8 mouse cellular contexts compared by ENCODE assay signal in the genomic region with DNA sequence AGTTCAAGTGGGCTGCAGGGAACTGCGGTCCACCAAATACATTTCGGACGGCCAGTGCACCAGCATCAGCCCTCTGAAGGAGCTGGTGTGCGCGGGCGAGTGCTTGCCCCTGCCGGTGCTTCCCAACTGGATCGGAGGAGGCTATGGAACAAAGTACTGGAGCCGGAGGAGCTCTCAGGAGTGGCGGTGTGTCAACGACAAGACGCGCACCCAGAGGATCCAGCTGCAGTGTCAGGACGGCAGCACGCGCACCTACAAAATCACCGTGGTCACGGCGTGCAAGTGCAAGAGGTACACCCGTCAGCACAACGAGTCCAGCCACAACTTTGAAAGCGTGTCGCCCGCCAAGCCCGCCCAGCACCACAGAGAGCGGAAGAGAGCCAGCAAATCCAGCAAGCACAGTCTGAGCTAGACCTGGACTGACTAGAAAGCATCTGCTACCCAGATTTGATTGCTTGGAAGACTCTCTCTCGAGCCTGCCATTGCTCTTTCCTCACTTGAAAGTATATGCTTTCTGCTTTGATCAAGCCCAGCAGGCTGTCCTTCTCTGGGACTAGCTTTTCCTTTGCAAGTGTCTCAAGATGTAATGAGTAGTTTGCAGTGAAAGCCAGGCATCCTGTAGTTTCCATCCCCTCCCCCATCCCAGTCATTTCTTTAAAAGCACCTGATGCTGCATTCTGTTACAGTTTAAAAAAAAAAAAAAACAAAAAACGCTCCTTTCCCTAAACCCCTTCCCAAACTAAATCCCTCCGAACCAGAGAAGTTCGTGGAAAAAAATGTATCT. TPM values are rescaled to one million over a fixed set of nuclear protein-coding genes. Genes with fewer than 3 reads are reported as not detected.
DNase-seq lines count a peak whose midpoint lies in the region; ATAC-seq and TF ChIP-seq lines count a peak whose summit lies in the region.

No protein-coding gene starts in this region.

- H3K27me3 ChIP-seq in liver, embryonic 12.5 days (replicated peaks): peaks cover 18% of the 10 kb centered on the region; the same call in 1 of the 2 replicates
- no peaks in the 10 kb centered on the region for H3K27me3 ChIP-seq in stomach, postnatal 0 days (ENCODE audit: control insufficient read depth, insufficient read depth, low read length)

- H3K4me1 ChIP-seq in liver, embryonic 12.5 days: no peaks in the 10 kb centered on the region; the same call in 1 of the 2 replicates
- H3K4me1 ChIP-seq in stomach, postnatal 0 days (replicated peaks; ENCODE audit: control insufficient read depth, insufficient read depth): no peaks in the 10 kb centered on the region

- TF ChIP-seq CTCF in gastrocnemius, adult 2 months (IDR thresholded peaks at IDR 0.05): no peak
- peak; percentile 7; the same call in 1 of the 2 replicates for TF ChIP-seq CTCF in stomach, postnatal 0 days (IDR thresholded peaks at IDR 0.05; ENCODE audit: low read depth)

- no peak for TF ChIP-seq EP300 in stomach, postnatal 0 days (optimal IDR thresholded peaks at IDR 0.05)

- 0 out of 2 replicates have a peak overlapping the region, but pooled peaks have one; percentile 3 for H3K27ac ChIP-seq in gastrocnemius, adult 2 months
- H3K27ac ChIP-seq in liver, embryonic 12.5 days: no peak overlapping the region
- no peak overlapping the region for H3K27ac ChIP-seq in stomach, postnatal 0 days (replicated peaks)

- DNase-seq in layer of hippocampus, postnatal 36 days: peak; percentile 24 to 41
- no peak for DNase-seq in layer of hippocampus, adult 11-12 months (ENCODE audit: low spot score)
- DNase-seq in cerebellum, adult 9-11 months: peak; percentile 2
- DNase-seq in gastrocnemius, adult 2 months: peak; percentile 32
- DNase-seq in induced T-regulatory cell, adult 2 months (ENCODE audit: low read depth): peak; percentile 31
- peak; percentile 1 to 38 for DNase-seq in natural killer cell, adult 2 months (ENCODE audit: low spot score in 2 of 2)
- DNase-seq in stomach, postnatal 0 days (ENCODE audit: low spot score): peak; percentile 71

- no peaks in the 10 kb centered on the region for H3K36me3 ChIP-seq in liver, embryonic 12.5 days
- H3K36me3 ChIP-seq in stomach, postnatal 0 days (ENCODE audit: control insufficient read depth, insufficient read depth, low read length): no peaks in the 10 kb centered on the region

- H3K9me3 ChIP-seq in liver, embryonic 12.5 days (replicated peaks): no peaks in the 10 kb centered on the region
- H3K9me3 ChIP-seq in stomach, postnatal 0 days (ENCODE audit: control insufficient read depth, low read length): no peaks in the 10 kb centered on the region

- peak overlapping the region; percentile 67 for H3K4me3 ChIP-seq in gastrocnemius, adult 2 months
- peak overlapping the region; percentile 41 for H3K4me3 ChIP-seq in liver, embryonic 12.5 days
- H3K4me3 ChIP-seq in stomach, postnatal 0 days (ENCODE audit: low read depth, low read length): peak overlapping the region; percentile 36

- 5% methylated on average over 30 of the region's 30 CpGs for WGBS in liver, embryonic 12.5 days (ENCODE audit: insufficient replicate concordance)
- WGBS in stomach, postnatal 0 days: 5% methylated on average over 30 of the region's 30 CpGs

- ATAC-seq in liver, embryonic 12.5 days: no peak
- peak; percentile 80 for ATAC-seq in stomach, postnatal 0 days (ENCODE audit: low FRiP score, low TSS enrichment)

- H3K4me2 ChIP-seq in liver, embryonic 12.5 days: peak overlapping the region; percentile 67
- H3K4me2 ChIP-seq in stomach, postnatal 0 days (replicated peaks; ENCODE audit: low read depth): peak overlapping the region; percentile 60

- intact Hi-C loops in gastrocnemius, adult 2 months (cut with DNase I): no loop called here

- no peak overlapping the region for H3K9ac ChIP-seq in liver, embryonic 12.5 days
- peak overlapping the region; percentile 19 for H3K9ac ChIP-seq in stomach, postnatal 0 days (ENCODE audit: low read length)

RNA-seq across cellular contexts. Expression of a gene that starts 3.3 kb away (rescaled TPM):
- 1 to 10 TPM; 2.6 to 5.1 TPM for total RNA-seq in layer of hippocampus, postnatal 36 days (2021)
- under 1 TPM; 0.13 to 0.20 TPM for total RNA-seq in gastrocnemius, adult 2 months (2021)
- polyA plus RNA-seq in liver, embryonic 12.5 days (2016; fragmentation: Nextera tagmentation; extraction: Ambion mirVana): 0.17 and 0.19 TPM in 2 replicates
- polyA plus RNA-seq in stomach, postnatal 0 days (2015; fragmentation: Nextera tagmentation; extraction: Ambion mirVana): 3.2 and 4.5 TPM in 2 replicates
